Mouse (Mus musculus) frontal cortex, adult 2 months (tissue): ENCODE data around the gene Srp14. TPM values are rescaled to one million over a fixed set of nuclear protein-coding genes. Genes with fewer than 3 reads are reported as not detected.

Source experiments
- DNase-seq, 2 experiments: peaks; one replicate each; pipeline ENCODE4 v3.0.0; 2022; ENCODE audit warnings: low spot score in 1 of 2; ENCODE audit errors: extremely low spot score in 1 of 2
- polyA plus RNA-seq: library from polyadenylated mRNA; depleted of rRNA; stranded (reverse); fragments of >200 nt; gene quantifications from 2 replicates; pipeline ENCODE4 v1.2.3, GENCODE M21; 2012

Gene Srp14
- polyA plus RNA-seq, 1 experiment = 234 TPM

DNA sequence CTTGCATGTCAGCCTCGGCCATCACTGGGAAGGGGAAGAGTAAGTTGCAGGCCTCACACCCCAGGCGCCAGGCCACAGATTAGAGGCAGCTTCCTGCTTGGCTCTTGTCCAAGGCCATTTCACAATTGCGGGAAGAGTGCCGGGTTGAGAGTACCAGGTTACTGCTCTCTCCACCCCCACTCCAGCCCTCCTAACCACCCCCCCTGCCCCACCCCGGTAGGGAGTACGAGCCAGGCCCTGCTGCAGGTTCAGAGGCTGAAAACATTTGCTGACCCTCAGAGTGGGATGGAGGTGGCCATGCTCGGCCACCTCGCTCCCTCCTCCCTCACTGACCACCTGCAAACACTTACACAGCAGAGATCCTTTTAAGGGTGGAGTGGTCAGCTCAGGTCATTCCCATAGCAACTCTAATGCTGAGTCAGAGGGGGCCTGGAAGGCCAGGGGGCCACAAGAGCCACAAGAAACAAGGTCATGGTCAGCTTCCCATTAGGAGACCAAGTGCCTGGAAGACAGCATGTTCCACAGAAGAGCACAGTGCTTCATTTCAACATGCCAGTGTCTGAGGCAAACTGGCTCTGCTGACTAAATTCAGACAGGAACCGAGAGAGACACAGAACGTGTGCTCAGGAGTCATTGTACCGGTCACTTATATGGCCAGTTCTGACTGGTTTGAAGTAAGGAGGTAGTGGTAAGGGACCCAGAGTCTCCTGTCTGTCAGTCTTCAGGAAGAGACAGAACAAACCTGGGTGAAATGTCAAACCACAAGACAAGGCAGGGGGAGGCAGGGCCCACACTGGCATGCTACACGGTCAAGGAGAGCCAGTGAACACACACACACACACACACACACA, 11.0 kb upstream of the Srp14 start:
- DNase-seq = peak in 1 of 2 experiments; percentile 34

DNA sequence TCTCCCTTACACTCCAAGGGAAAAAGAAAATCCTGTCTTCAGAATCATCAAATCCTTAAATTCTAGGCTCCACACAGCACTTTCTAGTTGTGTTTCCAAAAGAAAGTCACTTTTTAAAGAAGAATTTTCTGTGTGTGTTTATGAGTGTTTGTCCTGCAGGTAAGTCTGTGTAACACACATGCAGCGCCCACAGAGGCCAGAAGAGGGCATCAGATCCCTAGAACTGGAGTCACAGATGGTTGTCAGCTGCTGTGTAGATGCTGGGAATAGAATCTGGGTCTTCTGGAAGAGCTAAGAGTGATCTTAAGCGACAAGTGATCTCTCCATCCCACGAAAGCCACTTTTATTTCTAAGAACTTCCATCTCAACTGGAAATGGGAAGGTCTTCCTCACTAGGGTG, 8.3 kb upstream of the Srp14 start:
- DNase-seq = no peak

GRCm38 (mm10) chr2:118486933-118487332, 7.4 kb upstream of the Srp14 start:
- peak in 1 of 2 experiments; percentile 81 for DNase-seq

- DNase-seq = no peak
Observed at GRCm38 (mm10) chr2:118485415-118485814, 5.9 kb upstream of the Srp14 start.

DNA sequence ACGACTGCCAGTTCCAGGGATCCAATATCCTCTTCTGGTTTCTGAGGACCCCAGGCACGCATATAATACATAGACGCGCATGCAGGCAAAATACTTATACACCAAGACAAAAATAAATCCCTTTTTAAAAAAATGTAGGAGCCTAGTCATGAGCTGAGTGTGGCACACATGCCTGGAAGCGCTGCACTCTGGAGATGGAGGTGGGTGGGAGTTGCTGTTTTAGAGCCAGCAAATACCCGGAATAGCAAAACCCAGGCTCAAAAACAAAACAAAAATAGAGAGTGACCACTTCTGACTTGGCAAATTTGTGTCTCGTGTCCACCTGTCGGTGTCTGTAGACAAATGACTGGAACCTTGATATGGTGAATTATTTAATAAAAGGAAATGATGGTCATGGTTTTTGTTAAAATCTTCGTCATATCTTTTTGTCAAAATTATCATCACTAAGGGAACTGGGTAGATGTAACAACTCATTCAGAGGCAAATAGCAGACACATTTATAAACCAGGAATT, 4.9 kb upstream of the Srp14 start:
- DNase-seq = peak in 1 of 2 experiments; percentile 46

DNA sequence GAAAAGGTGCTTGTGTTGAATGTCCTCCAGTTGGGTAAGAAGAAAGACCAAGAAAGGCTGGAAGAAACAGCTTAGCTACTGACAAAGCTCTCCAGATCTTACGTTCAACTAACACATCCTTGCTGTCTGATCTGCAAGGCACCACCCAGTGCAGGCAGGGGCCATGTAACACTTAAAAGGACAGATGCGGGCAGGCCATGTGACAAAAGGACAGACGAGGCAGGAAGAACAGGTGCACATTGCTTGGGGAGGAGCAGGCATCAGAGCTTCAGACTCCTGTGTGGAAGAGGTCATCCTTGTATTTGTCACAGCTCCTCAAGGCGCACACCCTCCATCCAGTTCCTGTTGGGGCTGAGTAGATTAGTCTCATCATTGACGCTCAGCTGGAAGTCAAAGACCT, 3.5 kb upstream of the Srp14 start:
- DNase-seq = no peak

- no peak for DNase-seq
Observed at GRCm38 (mm10) chr2:118480886-118481285, 1.4 kb upstream of the Srp14 start.

DNA sequence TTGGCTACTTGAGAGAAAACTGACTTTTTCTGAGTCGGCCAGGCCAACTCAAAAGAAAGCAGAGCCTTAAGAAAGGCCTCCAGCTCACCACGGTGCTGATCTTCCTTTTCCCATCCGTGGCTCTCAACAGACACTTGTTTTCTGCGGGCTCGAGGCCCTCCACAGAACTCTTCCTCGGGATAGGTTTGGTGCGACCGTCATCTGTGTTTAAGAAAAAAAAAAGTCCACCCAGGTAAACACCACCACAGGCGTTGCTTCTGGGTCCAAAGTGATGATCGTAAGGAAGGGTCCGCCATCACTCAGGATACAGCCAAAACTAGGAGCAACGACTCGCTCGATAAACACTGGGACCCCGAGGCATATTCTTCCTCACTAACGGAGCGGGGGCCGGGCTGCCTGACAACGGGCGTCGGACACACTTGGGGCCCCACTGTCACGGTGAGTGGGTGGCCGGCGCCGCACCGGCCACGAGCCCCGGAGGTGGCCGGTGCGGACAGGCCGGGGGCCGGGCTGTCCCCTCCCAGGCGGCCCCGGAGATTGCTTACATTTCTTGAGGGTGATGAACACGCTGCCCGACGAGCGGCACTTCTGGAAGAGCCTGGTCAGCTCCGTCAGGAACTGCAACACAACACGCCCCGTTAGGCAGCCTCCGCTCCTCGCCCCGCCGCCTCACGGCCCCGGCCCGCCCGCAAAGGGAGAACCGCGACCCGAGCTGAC, 520 bp downstream of the Srp14 start:
- no peak for DNase-seq

DNA sequence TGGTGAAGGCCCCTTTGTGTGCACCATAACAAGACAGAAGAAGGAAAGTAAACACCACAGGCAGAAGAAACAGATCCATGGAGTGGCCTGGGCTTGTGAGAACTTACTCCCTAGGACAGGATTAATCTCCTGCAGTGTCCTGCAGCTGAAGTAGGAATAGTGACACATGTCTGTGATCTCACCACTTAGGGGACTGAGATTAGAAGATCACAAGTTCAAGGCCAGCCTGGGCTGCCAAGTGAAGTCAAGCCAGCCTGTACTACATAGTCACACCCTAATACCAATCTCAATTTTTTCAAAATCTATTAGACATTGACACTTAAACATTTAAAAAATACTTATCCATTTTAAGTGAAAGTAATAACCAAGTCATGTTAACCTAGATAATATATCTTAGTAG, 11.2 kb downstream of the Srp14 start:
- DNase-seq = no peak

DNA sequence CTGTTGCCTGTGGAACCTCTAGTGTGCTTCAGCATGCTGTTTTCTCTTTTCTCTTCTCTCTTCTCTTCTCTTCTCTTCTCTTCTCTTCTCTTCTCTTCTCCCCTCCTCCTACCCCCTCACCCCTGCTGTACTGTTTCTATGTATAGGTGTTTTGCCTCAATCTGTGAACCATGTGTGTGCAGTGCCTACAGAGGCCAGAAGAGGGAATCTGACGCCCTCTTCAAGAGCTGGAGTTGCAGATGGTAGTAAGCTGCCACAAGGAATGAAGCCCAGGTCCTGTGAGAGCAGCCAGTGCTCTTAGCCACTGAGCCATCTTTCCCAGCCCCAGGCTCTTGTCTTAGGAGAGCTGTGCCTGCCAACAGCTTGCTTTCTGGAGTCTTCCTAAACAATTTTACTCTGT, 12.9 kb downstream of the Srp14 start:
- no peak for DNase-seq

- no peak for DNase-seq
Observed at GRCm38 (mm10) chr2:118465894-118466293, 13.6 kb downstream of the Srp14 start.

DNA sequence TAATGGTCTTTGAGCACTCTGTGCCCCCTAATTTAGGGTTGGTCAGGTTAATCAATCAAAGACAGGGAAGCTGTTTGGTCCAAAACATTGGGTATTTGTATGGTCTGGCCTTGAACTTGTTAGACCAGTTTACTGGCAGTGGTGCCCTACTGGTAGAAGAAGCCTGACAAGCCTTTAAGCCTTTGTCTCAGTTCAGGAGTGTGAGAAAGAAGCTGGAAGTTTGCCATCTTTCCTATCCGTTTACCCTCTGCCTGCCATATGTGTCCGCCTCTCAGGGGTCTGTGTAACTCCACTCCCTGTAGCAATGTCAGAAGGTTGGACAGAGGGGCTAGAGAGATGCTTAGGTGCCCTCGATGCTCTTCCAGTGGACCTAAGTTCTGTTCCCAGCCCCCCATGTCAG, 15.1 kb downstream of the Srp14 start:
- no peak for DNase-seq

DNA sequence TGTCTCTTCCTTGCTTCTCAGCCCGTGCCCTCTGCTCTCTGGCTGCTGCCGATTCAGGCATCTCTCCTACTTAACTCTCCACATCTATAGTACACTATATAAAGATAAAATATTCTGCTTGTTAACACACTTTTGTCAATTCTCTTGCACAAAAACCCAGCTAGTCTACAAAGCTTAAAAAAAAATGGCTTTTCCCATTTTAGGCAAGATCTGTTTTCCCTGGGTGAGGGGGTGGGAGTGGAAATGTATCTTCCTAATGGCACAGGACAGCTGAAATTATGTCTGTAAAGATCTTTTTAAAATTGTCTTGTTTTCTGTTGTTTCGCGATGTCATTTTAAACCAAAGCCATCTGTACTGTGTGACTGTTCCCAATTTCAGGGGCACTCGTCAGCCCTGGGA, 16.0 kb downstream of the Srp14 start:
- DNase-seq = peak in 1 of 2 experiments; percentile 37

- peak in 1 of 2 experiments; percentile 26 for DNase-seq
Observed at GRCm38 (mm10) chr2:118461480-118462165, 17.9 kb downstream of the Srp14 start.

GRCm38 (mm10) chr2:118457463-118458261, 21.8 kb downstream of the Srp14 start:
- peak; percentile 45 to 65 for DNase-seq

- no peak for DNase-seq
Observed at GRCm38 (mm10) chr2:118457029-118457428, 22.5 kb downstream of the Srp14 start.

DNA sequence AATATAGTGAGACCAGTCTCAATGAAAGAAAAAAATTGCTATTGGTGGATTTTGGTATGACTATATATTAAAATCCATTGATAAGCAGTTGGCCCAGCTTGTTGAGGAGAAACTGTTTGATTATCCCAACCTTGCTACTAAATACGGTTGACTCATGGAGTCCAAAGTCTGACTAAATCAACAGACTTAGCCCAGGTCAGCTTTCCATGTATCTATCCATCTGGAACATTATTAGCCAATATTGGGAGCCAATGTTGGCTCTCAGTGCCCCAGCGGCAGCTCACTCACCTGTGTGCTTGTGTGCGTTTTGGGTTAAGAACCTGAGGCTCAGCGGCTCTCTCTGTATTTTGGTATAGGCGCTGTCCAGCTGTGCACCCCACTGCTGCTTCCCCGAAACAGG, 28.5 kb downstream of the Srp14 start:
- no peak for DNase-seq

- peak; percentile 72 to 84 for DNase-seq
Observed at GRCm38 (mm10) chr2:118448181-118448580, 31.3 kb downstream of the Srp14 start.

- DNase-seq = peak in 1 of 2 experiments; percentile 44
Observed at GRCm38 (mm10) chr2:118445696-118446674, 33.5 kb downstream of the Srp14 start.
